Mouse (Mus musculus): Measurements from ENCODE around the gene Mkrn2.

GRCm38 (mm10) chr6:115619818-115620217 is 18.1 kb downstream of the Mkrn2 start:
- TF ChIP-seq POLR2A (IDR thresholded peaks at IDR 0.05; ENCODE audit: borderline replicate concordance, extremely low read depth, insufficient read depth, insufficient read length, poor library complexity, severe bottlenecking) = no peak
- no peak for TF ChIP-seq CTCF (IDR thresholded peaks at IDR 0.05; ENCODE audit: borderline replicate concordance, extremely low read depth, insufficient read depth, insufficient read length)

Data from brain, embryonic 14.5 days (tissue).